Comparison of ENCODE assay signal across 11 mouse cellular contexts in genomic region chr15:103011928-103012486, GRCm38 (mm10). TPM values are rescaled to one million over a fixed set of nuclear protein-coding genes. Genes with fewer than 3 reads are reported as not detected.
DNase-seq lines count a peak whose midpoint lies in the region; ATAC-seq lines count a peak whose summit lies in the region.
"Had no signal": no experiment of that assay in that cellular context is flagged by ENCODE, and none has a peak within 500 bp of the region (broad histone marks: within the 10 kb centered on the region; RNA-seq: fewer than 3 reads in every experiment).

No protein-coding gene starts in this region.

- peak overlapping the region; percentile 69 for H3K9ac ChIP-seq in intestine, embryonic 14.5 days (ENCODE audit: low read length)
- H3K9ac ChIP-seq in stomach, embryonic 14.5 days (replicated peaks; ENCODE audit: low read depth, low read length), result peak overlapping the region; percentile 25; the same call in 1 of the 2 replicates
- H3K9ac ChIP-seq in forebrain, embryonic 16.5 days (replicated peaks; ENCODE audit: low read depth, low read length), result no peak overlapping the region
- H3K9ac ChIP-seq: liver, embryonic 15.5 days had no signal

- peak overlapping the region; percentile 62 for H3K4me2 ChIP-seq in intestine, embryonic 14.5 days (ENCODE audit: low read length)
- H3K4me2 ChIP-seq in stomach, embryonic 14.5 days (replicated peaks; ENCODE audit: low read depth, low read length), result peak overlapping the region; percentile 39
- H3K4me2 ChIP-seq in forebrain, embryonic 16.5 days (ENCODE audit: low read length), result no peak overlapping the region
- H3K4me2 ChIP-seq: liver, embryonic 15.5 days had no signal

- H3K4me3 ChIP-seq in intestine, embryonic 14.5 days (ENCODE audit: low read depth, low read length), result peak overlapping the region; percentile 47
- H3K4me3 ChIP-seq in stomach, embryonic 14.5 days (ENCODE audit: low read depth, low read length), result peak overlapping the region; percentile 19
- no peak overlapping the region for H3K4me3 ChIP-seq in forebrain, embryonic 16.5 days (replicated peaks; ENCODE audit: low read length)
- H3K4me3 ChIP-seq: liver, embryonic 15.5 days had no signal

- H3K4me1 ChIP-seq in intestine, embryonic 14.5 days (replicated peaks; ENCODE audit: control insufficient read depth, insufficient read depth, low read length), result peaks cover 31% of the 10 kb centered on the region
- H3K4me1 ChIP-seq in stomach, embryonic 14.5 days (ENCODE audit: control insufficient read depth, insufficient read depth, low read length), result peaks cover 4% of the 10 kb centered on the region; the same call in 1 of the 2 replicates
- peaks cover 6% of the 10 kb centered on the region for H3K4me1 ChIP-seq in forebrain, embryonic 16.5 days (replicated peaks; ENCODE audit: control insufficient read depth, insufficient read depth, low read length)
- H3K4me1 ChIP-seq: liver, embryonic 15.5 days had no signal

- no peaks in the 10 kb centered on the region for H3K9me3 ChIP-seq in intestine, embryonic 14.5 days (ENCODE audit: control insufficient read depth, low read length)
- H3K9me3 ChIP-seq in stomach, embryonic 14.5 days (ENCODE audit: control insufficient read depth, low read depth, low read length), result no peaks in the 10 kb centered on the region
- no peaks in the 10 kb centered on the region for H3K9me3 ChIP-seq in forebrain, embryonic 16.5 days (ENCODE audit: control insufficient read depth, low read length)
- H3K9me3 ChIP-seq: liver, embryonic 15.5 days had no signal

- H3K27me3 ChIP-seq in intestine, embryonic 14.5 days (replicated peaks; ENCODE audit: control insufficient read depth, insufficient read depth, low read length), result peaks cover 89% of the 10 kb centered on the region
- H3K27me3 ChIP-seq in stomach, embryonic 14.5 days (ENCODE audit: control insufficient read depth, insufficient read depth, low read length), result peaks cover 41% of the 10 kb centered on the region
- peaks cover 93% of the 10 kb centered on the region for H3K27me3 ChIP-seq in forebrain, embryonic 16.5 days (replicated peaks; ENCODE audit: control insufficient read depth, insufficient read depth, low read length)

- WGBS in intestine, embryonic 14.5 days, result 12% methylated on average over 26 of the region's 26 CpGs
- WGBS in stomach, embryonic 14.5 days, result 12% methylated on average over 26 of the region's 26 CpGs
- 1% methylated on average over 26 of the region's 26 CpGs for WGBS in forebrain, embryonic 16.5 days

- ATAC-seq in intestine, embryonic 14.5 days (replicated peaks; ENCODE audit: low FRiP score, low TSS enrichment, low read depth), result no peak
- ATAC-seq in stomach, embryonic 14.5 days (ENCODE audit: insufficient number of reproducible peaks, insufficient read depth, low FRiP score, low read depth), result no peak
- no peak for ATAC-seq in forebrain, embryonic 16.5 days

- H3K36me3 ChIP-seq in intestine, embryonic 14.5 days (ENCODE audit: control insufficient read depth, insufficient read depth, low read length), result no peaks in the 10 kb centered on the region
- H3K36me3 ChIP-seq in stomach, embryonic 14.5 days (ENCODE audit: control insufficient read depth, insufficient read depth, low read length), result no peaks in the 10 kb centered on the region
- H3K36me3 ChIP-seq in forebrain, embryonic 16.5 days (ENCODE audit: control insufficient read depth, insufficient read depth), result no peaks in the 10 kb centered on the region
- H3K36me3 ChIP-seq: liver, embryonic 15.5 days had no signal

- peak overlapping the region; percentile 70 for H3K27ac ChIP-seq in intestine, embryonic 14.5 days (ENCODE audit: low read depth)
- H3K27ac ChIP-seq in stomach, embryonic 14.5 days (ENCODE audit: low read length), result peak overlapping the region; percentile 61
- no peak overlapping the region for H3K27ac ChIP-seq in forebrain, embryonic 16.5 days (ENCODE audit: low read length)
- H3K27ac ChIP-seq: liver, embryonic 15.5 days had no signal

- peak; percentile 83 for DNase-seq in adrenal gland, adult 2 months
- DNase-seq in adrenal gland, adult 8-10 months, result no peak
- DNase-seq in kidney, postnatal 10 days, result peak; percentile 69
- DNase-seq in kidney, adult 8-10 months, result no peak
- no peak for DNase-seq in intestine, embryonic 14.5 days (ENCODE audit: low spot score)
- no peak for DNase-seq in frontal cortex, postnatal 14 days (ENCODE audit: low spot score in 2 of 2)
- DNase-seq: cerebellum, postnatal 36 days had no signal

RNA-seq across cellular contexts. Expression of gene Hoxc4, which starts 6.7 kb away (rescaled TPM):
- 10 to 100 TPM in 1 of 2 experiments, 1 to 10 TPM in 1; 5.1 to 12.4 TPM for total RNA-seq in adrenal gland, adult 2 months (2021)
- 8.8 and 9.6 TPM in 2 replicates for polyA plus RNA-seq in adrenal gland, adult 2 months (2012; rRNA removed)
- 10 to 100 TPM in 2 of 4 experiments, 1 to 10 TPM in 2; 5.0 to 17.9 (median 10.8) TPM for total RNA-seq in adrenal gland, adult 8-10 months (2022)
- polyA plus RNA-seq in intestine, embryonic 14.5 days (2014; fragmentation: Nextera tagmentation; extraction: Ambion mirVana), result 14.6 and 15.6 TPM in 2 replicates
- 23.4 and 26.5 TPM in 2 replicates for polyA plus RNA-seq in stomach, embryonic 14.5 days (2014; fragmentation: Nextera tagmentation; extraction: Ambion mirVana)
- polyA plus RNA-seq in forebrain, embryonic 16.5 days (2015; fragmentation: Nextera tagmentation; extraction: Ambion mirVana), result not detected in 2 replicates

RNA-seq across cellular contexts. Expression of gene Hoxc6, which starts 13.9 kb away (rescaled TPM):
- 10 to 100 TPM; 52.2 to 60.3 TPM for total RNA-seq in adrenal gland, adult 2 months (2021)
- 41.6 and 58.1 TPM in 2 replicates for polyA plus RNA-seq in adrenal gland, adult 2 months (2012; rRNA removed)
- 10 to 100 TPM; 52.9 to 79.0 (median 59.6) TPM for total RNA-seq in adrenal gland, adult 8-10 months (2022)
- 6.1 and 9.6 TPM in 2 replicates for polyA plus RNA-seq in intestine, embryonic 14.5 days (2014; fragmentation: Nextera tagmentation; extraction: Ambion mirVana)
- 4.8 and 5.5 TPM in 2 replicates for polyA plus RNA-seq in stomach, embryonic 14.5 days (2014; fragmentation: Nextera tagmentation; extraction: Ambion mirVana)
- not detected in 2 replicates for polyA plus RNA-seq in forebrain, embryonic 16.5 days (2015; fragmentation: Nextera tagmentation; extraction: Ambion mirVana)
- polyA plus RNA-seq: spleen, adult 2 months had no signal

RNA-seq across cellular contexts. Expression of gene Hoxc8, which starts 21.6 kb away (rescaled TPM):
- 10 to 100 TPM; 30.6 to 40.1 TPM for total RNA-seq in adrenal gland, adult 2 months (2021)
- 13.4 and 17.9 TPM in 2 replicates for polyA plus RNA-seq in adrenal gland, adult 2 months (2012; rRNA removed)
- 10 to 100 TPM; 30.1 to 35.8 (median 32.2) TPM for total RNA-seq in adrenal gland, adult 8-10 months (2022)
- polyA plus RNA-seq in intestine, embryonic 14.5 days (2014; fragmentation: Nextera tagmentation; extraction: Ambion mirVana), result 9.5 and 11.9 TPM in 2 replicates
- polyA plus RNA-seq in stomach, embryonic 14.5 days (2014; fragmentation: Nextera tagmentation; extraction: Ambion mirVana), result 1.0 and 1.1 TPM in 2 replicates
- not detected in 2 replicates for polyA plus RNA-seq in forebrain, embryonic 16.5 days (2015; fragmentation: Nextera tagmentation; extraction: Ambion mirVana)
- polyA plus RNA-seq: spleen, adult 2 months had no signal

RNA-seq across cellular contexts. Expression of gene Hoxc9, which starts 35.8 kb away (rescaled TPM):
- total RNA-seq in adrenal gland, adult 2 months (2021), result 1 to 10 TPM in 1 of 2 experiments, under 1 TPM in 1; 0.49 to 1.8 TPM
- 3.7 and 6.7 TPM in 2 replicates for polyA plus RNA-seq in adrenal gland, adult 2 months (2012; rRNA removed)
- total RNA-seq in adrenal gland, adult 8-10 months (2022), result under 1 TPM; 0.52 to 0.99 (median 0.83) TPM
- polyA plus RNA-seq in intestine, embryonic 14.5 days (2014; fragmentation: Nextera tagmentation; extraction: Ambion mirVana), result 1.7 and 1.9 TPM in 2 replicates
- polyA plus RNA-seq in stomach, embryonic 14.5 days (2014; fragmentation: Nextera tagmentation; extraction: Ambion mirVana), result not detected in 2 replicates
- not detected in 2 replicates for polyA plus RNA-seq in forebrain, embryonic 16.5 days (2015; fragmentation: Nextera tagmentation; extraction: Ambion mirVana)
- polyA plus RNA-seq: liver, embryonic 15.5 days; spleen, adult 2 months had no signal

RNA-seq across cellular contexts. Expression of gene Hoxc5, which starts 44.8 kb away (rescaled TPM):
- 10 to 100 TPM in 1 of 2 experiments, 1 to 10 TPM in 1; 6.7 to 10.3 TPM for total RNA-seq in adrenal gland, adult 2 months (2021)
- 7.0 and 7.5 TPM in 2 replicates for polyA plus RNA-seq in adrenal gland, adult 2 months (2012; rRNA removed)
- total RNA-seq in adrenal gland, adult 8-10 months (2022), result 10 to 100 TPM in 2 of 4 experiments, 1 to 10 TPM in 2; 6.4 to 16.0 (median 11.4) TPM
- 12.2 and 14.1 TPM in 2 replicates for polyA plus RNA-seq in intestine, embryonic 14.5 days (2014; fragmentation: Nextera tagmentation; extraction: Ambion mirVana)
- polyA plus RNA-seq in stomach, embryonic 14.5 days (2014; fragmentation: Nextera tagmentation; extraction: Ambion mirVana), result 20.3 and 20.9 TPM in 2 replicates
- polyA plus RNA-seq in forebrain, embryonic 16.5 days (2015; fragmentation: Nextera tagmentation; extraction: Ambion mirVana), result not detected in 2 replicates

Comparison
In these comparisons a context has a peak if more than half of its experiments do, and no peak if none do; other contexts are left out.
1. DNase-seq: peak in adrenal gland, adult 2 months (single experiment) and kidney, postnatal 10 days (single experiment); none in adrenal gland, adult 8-10 months (single experiment), kidney, adult 8-10 months (0 of 2), intestine, embryonic 14.5 days (single experiment) and frontal cortex, postnatal 14 days (0 of 2).